Mouse (Mus musculus) T-helper 17 cell (primary cell): Measurements from ENCODE around the gene Gtf2ird1.
"Not testable (repeated sequence)": the region's sequence is repeated elsewhere in the genome, so short reads cannot be mapped to it uniquely, and the experiment has no call there.

Source experiments
- in situ Hi-C, 2 experiments: fragments of 300-600 bp; cut with MboI, MseI; formaldehyde crosslinking; loops; 1 replicate in 1 of 2; 2 replicates in 1 of 2; pipeline ENCODE4 v1.15.1; 2025; ENCODE audit warnings: high pct_unique_total_duplicates in 2 of 2

Gtf2ird1 gene

DNA sequence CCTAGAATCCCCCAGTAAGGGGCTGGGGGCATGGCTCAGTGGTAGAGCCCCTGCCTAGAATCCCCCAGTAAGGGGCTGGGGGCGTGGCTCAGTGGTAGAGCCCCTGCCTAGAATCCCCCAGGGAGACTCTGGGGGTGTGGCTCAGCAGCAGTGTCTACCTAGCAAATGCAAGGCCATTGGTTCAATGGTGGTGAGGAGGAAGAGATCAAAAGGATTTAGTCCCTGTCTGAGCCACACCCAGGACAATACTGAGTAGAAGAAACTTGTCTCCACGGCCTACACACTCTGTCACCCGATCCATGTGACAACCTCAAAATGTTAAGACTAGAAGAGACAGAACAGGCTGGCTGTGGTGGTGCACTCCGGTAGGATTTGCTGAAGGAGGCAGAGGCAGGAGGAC is 9.8 kb downstream of the Gtf2ird1 start:
- in situ Hi-C loops, result not testable (repeated sequence)

DNA sequence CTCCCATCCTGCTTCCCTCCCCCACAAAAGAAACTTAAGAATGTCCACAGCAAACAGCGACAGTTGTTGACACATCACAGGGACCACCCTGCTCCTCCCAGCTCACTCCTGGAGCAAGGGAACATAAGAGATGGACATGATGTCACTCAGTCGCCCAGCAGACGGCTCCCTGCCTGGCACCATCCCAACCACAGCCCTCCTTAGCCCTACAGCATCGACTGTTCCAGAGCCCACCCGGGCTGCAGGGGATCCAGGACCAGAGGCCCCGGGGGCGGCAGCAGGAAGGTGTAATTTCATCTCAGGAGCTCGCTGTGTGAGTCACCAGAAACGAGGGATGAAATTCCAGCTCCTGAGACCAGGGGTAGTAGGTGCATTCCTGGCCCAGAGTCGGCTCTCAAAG is 10.6 kb downstream of the Gtf2ird1 start:
- in situ Hi-C loops, result no loop called here

GRCm38 (mm10) chr5:134445208-134445831 is 11.2 kb downstream of the Gtf2ird1 start:
- in situ Hi-C loops, result no loop called here

DNA sequence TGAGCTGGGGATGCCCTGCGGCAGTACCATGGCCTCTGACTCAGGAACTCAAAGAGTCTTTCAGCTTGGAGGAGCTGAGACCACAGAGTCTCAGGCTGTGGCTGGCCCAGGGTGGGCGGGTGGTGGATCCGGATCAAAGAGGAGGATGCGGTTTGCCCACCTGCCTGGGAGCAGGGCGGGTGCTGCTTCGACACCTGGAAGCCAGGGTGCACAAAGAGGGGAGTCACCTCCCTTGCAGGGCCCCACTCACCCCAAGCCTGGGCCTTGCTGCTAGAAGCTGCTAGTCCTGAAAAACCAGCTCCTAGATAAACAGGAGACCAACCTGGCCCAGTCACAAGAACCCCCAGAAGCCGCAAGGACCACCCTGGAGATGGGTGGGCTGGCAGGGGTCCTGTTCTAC is 12.0 kb downstream of the Gtf2ird1 start:
- in situ Hi-C loops, result no loop called here

DNA sequence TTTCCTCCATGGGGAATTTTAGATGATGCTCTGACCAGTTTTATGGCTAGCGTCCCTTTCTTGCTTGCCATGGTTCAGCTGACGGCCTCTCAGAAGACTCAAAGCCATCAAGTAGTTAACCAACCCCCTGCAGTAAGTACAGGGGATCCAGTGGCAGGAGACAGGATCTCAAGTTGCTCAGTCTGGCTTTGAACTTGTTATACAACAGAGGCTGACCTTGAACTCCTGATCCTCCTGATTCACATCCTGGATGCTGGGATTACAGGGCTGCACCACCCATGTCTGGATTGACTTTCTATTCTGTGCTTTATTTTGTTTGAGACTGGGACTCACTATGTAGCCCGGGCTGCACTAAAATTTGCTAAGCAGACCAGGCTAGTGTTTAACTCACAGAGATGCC is 14.4 kb downstream of the Gtf2ird1 start:
- in situ Hi-C loops, result no loop called here

DNA sequence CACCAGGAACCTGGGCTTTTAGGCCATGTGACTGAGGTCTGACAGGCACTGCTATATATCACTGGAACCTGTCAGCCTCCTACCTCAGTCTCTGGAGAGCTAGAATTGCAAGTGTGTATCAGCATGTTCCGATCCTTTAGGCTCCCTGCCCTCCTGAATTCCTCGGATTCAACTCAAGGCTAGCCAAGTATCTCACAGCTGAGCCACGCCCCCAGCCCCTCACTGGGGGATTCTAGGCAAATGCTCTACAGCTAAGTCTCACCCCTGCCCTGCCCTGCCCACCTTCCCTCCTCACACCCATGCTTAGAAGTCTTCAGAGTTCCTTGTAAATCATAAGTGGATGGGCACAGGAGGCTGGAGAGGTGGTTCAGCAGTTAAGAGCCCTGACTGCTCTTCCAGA is 15.4 kb downstream of the Gtf2ird1 start:
- in situ Hi-C loops, result no loop called here

DNA sequence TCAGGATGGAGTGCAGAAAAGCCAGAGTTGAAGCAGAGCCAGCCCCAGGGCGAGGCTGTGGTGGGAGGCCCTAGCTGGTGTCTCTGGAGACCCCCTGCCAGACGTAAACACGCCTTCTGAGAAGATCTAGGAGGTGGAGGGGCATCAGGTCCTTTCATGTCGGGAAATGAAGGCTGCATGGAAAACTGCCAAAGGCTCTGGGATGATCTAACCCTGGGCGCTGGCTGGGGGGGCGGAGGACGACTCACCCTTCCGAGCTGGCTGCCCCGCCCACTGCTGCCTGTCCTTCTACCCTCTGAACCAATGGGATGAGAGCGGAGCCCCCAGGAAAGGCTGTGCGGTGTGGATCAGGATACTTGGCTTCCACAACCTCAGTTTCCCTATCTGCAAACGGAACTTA is 16.4 kb downstream of the Gtf2ird1 start:
- in situ Hi-C loops, result no loop called here

GRCm38 (mm10) chr5:134439481-134439880 is 17.0 kb downstream of the Gtf2ird1 start:
- in situ Hi-C loops, result no loop called here

- in situ Hi-C loops, result no loop called here
Observed at GRCm38 (mm10) chr5:134438676-134439425, 17.7 kb downstream of the Gtf2ird1 start.

GRCm38 (mm10) chr5:134437459-134437827 is 19.1 kb downstream of the Gtf2ird1 start:
- in situ Hi-C loops, result no loop called here

GRCm38 (mm10) chr5:134436782-134437458 is 19.6 kb downstream of the Gtf2ird1 start:
- in situ Hi-C loops, result no loop called here

GRCm38 (mm10) chr5:134435836-134436331 is 20.6 kb downstream of the Gtf2ird1 start:
- in situ Hi-C loops, result no loop called here

GRCm38 (mm10) chr5:134433137-134433536 is 23.4 kb downstream of the Gtf2ird1 start:
- in situ Hi-C loops, result no loop called here

GRCm38 (mm10) chr5:134430087-134430486 is 26.4 kb downstream of the Gtf2ird1 start:
- in situ Hi-C loops, result no loop called here

DNA sequence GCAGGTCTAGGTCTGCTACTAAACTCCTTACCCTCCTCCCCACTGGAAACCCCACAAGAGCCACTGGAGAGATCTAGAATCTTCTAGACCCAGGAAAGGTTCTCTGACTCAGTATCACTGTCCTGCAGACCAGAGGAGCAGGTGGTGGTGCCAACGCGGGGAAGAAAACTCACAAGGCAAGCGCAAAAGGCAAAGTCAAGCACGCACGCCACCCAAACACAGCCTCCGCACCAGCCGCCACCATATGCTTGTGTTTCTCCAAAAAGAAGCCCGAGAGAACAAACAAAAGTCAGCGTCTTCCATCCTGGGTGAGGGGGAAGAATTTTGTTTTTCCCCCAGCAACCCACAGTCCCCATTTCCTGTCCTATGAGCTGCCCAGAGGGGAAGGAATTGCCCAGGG is 28.9 kb downstream of the Gtf2ird1 start:
- in situ Hi-C loops, result no loop called here

DNA sequence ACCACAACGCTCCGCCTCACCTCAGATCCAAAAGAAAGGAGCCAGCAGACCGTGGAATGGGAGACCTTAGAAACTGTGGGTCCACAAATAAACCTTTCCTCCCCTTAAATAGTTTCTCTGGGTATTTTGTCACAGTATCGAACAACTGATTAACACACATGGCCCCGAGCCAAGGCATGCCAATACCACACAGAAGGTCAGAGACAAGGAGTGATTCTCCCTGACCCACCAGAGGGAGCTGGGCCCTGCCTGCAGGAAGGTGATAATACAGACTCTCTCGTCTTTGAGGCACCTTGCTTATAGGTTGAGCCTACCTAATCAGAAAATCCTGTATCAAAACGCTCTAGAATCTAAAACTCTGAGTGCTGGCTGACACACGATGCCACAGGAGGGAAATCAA is 30.9 kb downstream of the Gtf2ird1 start:
- in situ Hi-C loops, result no loop called here

DNA sequence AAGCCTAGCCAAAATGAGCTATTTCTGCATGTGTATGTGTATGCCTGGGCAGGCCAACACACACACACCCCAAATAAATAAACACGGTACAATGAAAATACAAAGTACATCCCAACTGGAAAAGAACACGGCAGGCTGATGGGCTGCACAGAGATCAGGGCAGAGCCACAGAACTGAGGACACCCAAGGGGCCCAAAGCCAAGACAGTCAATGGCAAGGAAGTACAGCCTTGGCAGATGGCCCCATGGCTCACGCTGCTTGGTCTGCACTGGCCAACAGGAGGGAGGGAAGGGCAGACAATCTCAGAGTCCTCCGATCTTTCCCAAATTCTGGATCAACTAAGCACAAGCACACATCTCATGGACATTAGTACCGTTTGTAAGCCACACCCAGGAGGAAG is 32.6 kb downstream of the Gtf2ird1 start:
- in situ Hi-C loops, result no loop called here

DNA sequence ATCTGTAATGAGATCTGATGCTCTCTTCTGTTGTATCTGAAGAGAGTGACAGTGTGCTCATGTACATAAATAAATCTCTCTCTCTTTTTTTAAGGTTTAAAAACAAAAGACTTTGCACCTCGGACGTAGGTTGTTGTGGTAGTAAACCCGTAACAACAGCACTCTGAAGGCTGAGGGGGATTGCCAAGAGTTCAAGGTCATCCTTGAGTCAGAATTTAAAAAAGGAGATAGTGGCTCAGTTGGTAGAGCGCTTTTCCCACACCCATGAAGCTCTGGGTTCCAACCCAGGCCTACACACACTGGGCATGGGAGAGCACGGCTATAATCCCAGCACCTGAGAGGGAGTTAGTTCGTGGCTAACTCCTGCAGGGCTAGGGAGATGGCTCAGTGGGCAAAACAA is 33.1 kb downstream of the Gtf2ird1 start:
- in situ Hi-C loops, result no loop called here

DNA sequence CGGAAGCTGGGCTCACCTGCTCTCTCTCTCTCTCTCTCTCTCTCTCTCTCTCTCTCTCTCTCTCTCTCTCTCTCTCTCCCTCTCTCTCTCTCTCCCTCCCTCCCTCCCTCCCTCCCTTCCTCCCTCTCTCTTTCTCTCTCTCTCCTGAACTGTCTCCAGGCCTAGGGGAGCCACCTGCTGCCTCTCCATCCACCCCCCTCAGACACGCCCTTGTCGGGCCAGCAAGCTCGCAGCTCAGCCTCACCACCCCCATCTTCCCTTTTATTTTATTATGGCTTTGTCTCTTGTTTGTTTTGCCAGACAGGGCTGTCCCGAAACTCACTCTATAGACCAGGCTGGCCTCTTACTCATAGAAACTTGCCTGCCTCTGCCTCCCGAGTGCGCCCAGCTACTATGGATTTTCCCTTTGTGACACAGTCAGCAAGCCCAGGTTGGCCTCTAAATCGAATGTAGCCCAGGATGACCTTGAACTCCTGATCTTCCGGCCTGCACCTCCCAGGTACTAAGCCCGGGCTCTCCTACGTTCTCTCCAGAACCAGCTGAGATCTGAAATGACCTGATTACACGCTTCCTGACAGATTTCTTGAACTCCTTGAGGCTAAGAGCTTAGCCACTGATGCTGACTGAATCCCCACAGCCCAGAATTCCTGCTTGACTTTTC is 34.1 kb downstream of the Gtf2ird1 start:
- in situ Hi-C loops, result no loop called here

DNA sequence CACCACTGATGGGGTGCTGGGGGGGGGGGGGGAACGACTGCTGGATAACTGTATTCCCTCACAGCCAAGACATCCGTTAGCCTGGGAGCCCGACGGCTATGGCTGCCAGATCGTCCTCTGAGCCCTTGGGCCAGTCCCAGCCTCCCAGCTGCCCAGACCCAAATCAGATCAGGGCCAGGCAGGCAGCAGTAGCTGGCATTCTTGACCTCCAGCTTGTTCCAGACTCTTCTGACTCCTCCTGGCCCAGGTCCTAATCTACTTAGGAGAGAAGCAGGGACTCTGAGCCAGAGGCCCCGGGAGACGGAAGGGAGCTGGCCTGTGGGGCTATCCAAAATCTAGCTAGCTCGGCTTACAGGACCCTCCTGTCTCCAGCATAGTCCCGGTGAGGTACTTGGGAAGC is 35.5 kb downstream of the Gtf2ird1 start:
- in situ Hi-C loops, result no loop called here

GRCm38 (mm10) chr5:134419700-134420099 is 36.8 kb downstream of the Gtf2ird1 start:
- in situ Hi-C loops, result no loop called here
